Mouse (Mus musculus) limb, embryonic 14.5 days (tissue): ENCODE results near the gene Fbln1. TPM values are rescaled to one million over a fixed set of nuclear protein-coding genes. Genes with fewer than 3 reads are reported as not detected.

Experiments
- ATAC-seq: fragments of 200-750 bp; cut with Nextera tagmentation; 2 replicates; pipeline ENCODE4 v1.8.0; 2017; ENCODE audit warnings: low read depth, moderate number of reproducible peaks, moderate TSS enrichment; ENCODE audit not compliant: low FRiP score
- DNase-seq: peaks from one replicate; pipeline ENCODE4 v3.0.0-alpha.2; 2015; ENCODE audit warnings: low spot score
- H3K27ac ChIP-seq: fragments of 300-500 bp; sonication (generic); replicated peaks from 2 replicates; pipeline ENCODE4 v1.5.1; 2014; ENCODE audit warnings: low read depth, mild to moderate bottlenecking, low read length, moderate library complexity, mixed read lengths
- H3K27me3 ChIP-seq: fragments of 300-500 bp; sonication (generic); 2 replicates; pipeline ENCODE4 v1.6.1; 2014; ENCODE audit warnings: low read length, mixed read lengths; ENCODE audit not compliant: control insufficient read depth, insufficient read depth
- H3K36me3 ChIP-seq: fragments of 300-500 bp; sonication (generic); 2 replicates; pipeline ENCODE4 v1.6.1; 2014; ENCODE audit warnings: mild to moderate bottlenecking, low read length, moderate library complexity, mixed read lengths; ENCODE audit not compliant: control insufficient read depth, insufficient read depth
- H3K4me1 ChIP-seq: fragments of 300-500 bp; sonication (generic); 2 replicates; pipeline ENCODE4 v1.6.1; 2014; ENCODE audit warnings: antibody characterized with exemption, low read length, mixed read lengths; ENCODE audit not compliant: control insufficient read depth, insufficient read depth
- H3K4me2 ChIP-seq: fragments of 300-500 bp; sonication (generic); replicated peaks from 2 replicates; pipeline ENCODE4 v1.6.1; 2014; ENCODE audit warnings: low read depth, mild to moderate bottlenecking, low read length, moderate library complexity; ENCODE audit not compliant: severe bottlenecking
- H3K4me3 ChIP-seq: fragments of 300-500 bp; sonication (generic); replicated peaks from 2 replicates; pipeline ENCODE4 v1.5.1; 2014; ENCODE audit warnings: low read length
- H3K9ac ChIP-seq: fragments of 300-500 bp; sonication (generic); 2 replicates; pipeline ENCODE4 v1.6.1; 2014; ENCODE audit warnings: mild to moderate bottlenecking, low read depth, low read length, moderate library complexity; ENCODE audit not compliant: severe bottlenecking
- H3K9me3 ChIP-seq: fragments of 300-500 bp; sonication (generic); 2 replicates; pipeline ENCODE4 v1.6.1; 2016; ENCODE audit warnings: low read length; ENCODE audit not compliant: control insufficient read depth
- POLR2A ChIP-seq: fragments of 200-500 bp; IDR thresholded peaks from 2 replicates; pipeline ENCODE4 v1.8.0; 2012; ENCODE audit warnings: inconsistent platforms, mild to moderate bottlenecking, moderate library complexity, borderline replicate concordance; ENCODE audit not compliant: insufficient read depth, insufficient read length; ENCODE audit errors: extremely low read depth
- WGBS: fragments of 180-500 bp; shearing (Covaris S2); extraction: QIAGEN DNeasy Blood & Tissue Kit; methylation state at CpG from one replicate; pipeline ENCODE4 v1.1.7; 2014; 5-methylcytosine and 5-hydroxymethylcytosine counted together
- polyA plus RNA-seq, 2 experiments: library from polyadenylated mRNA; depleted of rRNA in 1 of 2; stranded (reverse) in 1 of 2; unstranded in 1 of 2; fragments of >200 nt; fragmentation: Nextera tagmentation in 1 of 2; extraction: Ambion mirVana in 1 of 2; gene quantifications; 2 replicates each; pipeline versions ENCODE4 v1.2.1 to v1.2.3; 2012 to 2014

The Fbln1 gene
- 255 and 292 TPM in 2 replicates for polyA plus RNA-seq (2012; rRNA removed)
- polyA plus RNA-seq (2014; fragmentation: Nextera tagmentation; extraction: Ambion mirVana) = 265 and 288 TPM in 2 replicates

DNA sequence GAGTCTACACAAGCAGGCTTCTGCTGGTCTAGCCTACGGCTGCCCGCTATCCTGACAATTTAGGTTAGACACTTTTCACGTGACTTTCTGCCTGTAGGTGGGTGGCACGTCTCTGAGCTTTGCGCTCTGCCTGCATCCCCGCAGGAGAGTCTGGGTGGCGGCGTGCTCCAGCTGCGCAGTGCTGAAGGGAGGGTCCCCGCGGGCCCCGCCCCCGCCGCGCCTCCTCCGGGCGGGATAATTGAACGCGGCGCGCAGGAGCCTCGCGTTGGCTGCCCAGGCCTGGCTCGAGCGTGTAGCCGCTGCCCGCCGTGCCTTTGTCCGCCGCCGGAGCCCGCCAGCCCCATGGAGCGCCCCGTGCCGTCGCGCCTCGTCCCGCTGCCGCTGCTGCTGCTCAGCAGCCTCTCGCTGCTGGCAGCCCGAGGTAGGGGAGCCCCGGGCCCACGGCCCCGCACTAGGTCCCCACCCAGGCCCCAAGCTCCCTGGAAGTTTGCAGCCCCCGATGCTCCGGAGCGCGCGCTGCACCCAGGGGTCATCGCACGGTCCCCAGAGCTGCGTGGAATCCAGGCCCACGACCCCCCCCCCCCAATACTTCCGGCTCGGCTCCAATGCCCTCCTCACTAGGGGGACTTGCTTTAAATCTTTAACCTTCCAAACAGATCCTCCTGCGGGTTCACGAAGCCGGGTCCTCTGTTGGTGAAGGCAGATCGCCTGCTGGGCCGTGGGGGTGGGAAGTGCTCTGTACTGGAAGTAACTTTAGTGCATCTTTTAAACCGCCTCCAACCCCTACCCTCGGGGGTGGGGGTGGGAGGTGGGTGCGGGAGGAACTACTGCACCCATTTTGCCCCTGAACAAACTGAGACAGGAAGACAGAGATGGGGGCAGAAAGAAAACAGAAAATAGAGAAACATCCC, at the start of gene Fbln1:
Gene Fbln1 (plus strand): TSS at position 158 of the 911 bp plus-strand sequence.
- TF ChIP-seq POLR2A = no peak

DNA sequence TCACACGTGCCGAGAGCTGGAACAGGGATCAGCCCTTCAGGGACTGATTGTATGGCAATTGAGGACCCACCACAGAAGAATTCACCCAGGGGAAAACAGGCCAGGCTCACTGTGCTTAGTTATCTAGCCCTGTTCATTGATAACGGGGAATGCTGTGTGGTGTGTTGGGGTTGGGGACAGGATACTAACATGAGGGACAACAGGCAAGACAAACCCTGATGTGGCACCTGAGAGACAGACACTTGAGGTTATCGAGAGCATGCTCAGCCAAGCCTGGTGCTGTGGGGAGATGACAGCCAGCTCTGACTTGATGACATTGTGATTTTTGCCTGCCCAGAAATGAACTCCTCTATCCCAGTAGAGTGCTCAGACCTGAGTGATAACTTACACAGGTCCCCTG, 49.6 kb upstream of the Fbln1 start:
- 52% methylated on average over 4 of the region's 4 CpGs for WGBS
- Histone ChIP-seq H3K9ac (no peak overlapping the region), H3K27ac (no peak overlapping the region), H3K4me1 (peaks cover 12% of the 10 kb centered on the region; the same call in 1 of the 2 replicates), H3K36me3 (no peaks in the 10 kb centered on the region), H3K27me3 (no peaks in the 10 kb centered on the region), H3K4me2 (no peak overlapping the region), H3K4me3 (no peak overlapping the region), H3K9me3 (no peaks in the 10 kb centered on the region)
- DNase-seq = no peak
- TF ChIP-seq POLR2A = no peak
- ATAC-seq = no peak

More for the DNA sequence above, at the start of gene Fbln1:
- under 1% methylated on average over 47 of the region's 64 CpGs for WGBS
- ATAC-seq (peak; percentile 80), DNase-seq (peak; percentile 84)
- Histone ChIP-seq H3K4me2 (peak within 1 kb of the TSS; percentile 60), H3K9me3 (no peaks in the 10 kb centered on the region), H3K27me3 (no peaks in the 10 kb centered on the region), H3K27ac (peak within 1 kb of the TSS; percentile 85), H3K4me1 (peaks cover 28% of the 10 kb centered on the region; the same call in 1 of the 2 replicates), H3K4me3 (peak within 1 kb of the TSS; percentile 72), H3K9ac (peak within 1 kb of the TSS; percentile 88), H3K36me3 (peaks cover 8% of the 10 kb centered on the region)

DNA sequence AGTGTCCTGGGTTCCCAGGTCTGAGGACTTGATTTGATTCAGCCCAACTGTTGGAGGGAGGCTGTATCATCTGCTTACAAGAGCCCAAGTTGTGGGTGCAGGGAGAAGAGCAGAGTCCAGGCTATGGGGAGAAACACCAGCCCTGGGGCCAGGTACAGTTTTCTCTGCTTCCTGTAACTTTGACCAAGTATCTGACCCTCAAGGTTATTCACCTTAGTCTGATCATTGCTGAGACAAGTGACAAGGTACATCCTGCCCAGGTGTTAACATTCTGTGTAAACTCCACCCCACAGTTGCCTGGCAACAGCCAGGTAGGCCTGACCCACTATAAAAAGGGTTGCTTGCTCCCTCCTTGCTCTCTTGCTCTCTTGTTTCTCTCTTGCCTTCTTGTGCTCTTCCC, 44.3 kb upstream of the Fbln1 start:
- Histone ChIP-seq H3K4me1 (peaks cover 29% of the 10 kb centered on the region), H3K9ac (no peak overlapping the region), H3K9me3 (no peaks in the 10 kb centered on the region), H3K36me3 (no peaks in the 10 kb centered on the region), H3K27ac (no peak overlapping the region), H3K27me3 (no peaks in the 10 kb centered on the region), H3K4me2 (no peak overlapping the region), H3K4me3 (no peak overlapping the region)
- DNase-seq (no peak), ATAC-seq (no peak)
- no peak for TF ChIP-seq POLR2A

DNA sequence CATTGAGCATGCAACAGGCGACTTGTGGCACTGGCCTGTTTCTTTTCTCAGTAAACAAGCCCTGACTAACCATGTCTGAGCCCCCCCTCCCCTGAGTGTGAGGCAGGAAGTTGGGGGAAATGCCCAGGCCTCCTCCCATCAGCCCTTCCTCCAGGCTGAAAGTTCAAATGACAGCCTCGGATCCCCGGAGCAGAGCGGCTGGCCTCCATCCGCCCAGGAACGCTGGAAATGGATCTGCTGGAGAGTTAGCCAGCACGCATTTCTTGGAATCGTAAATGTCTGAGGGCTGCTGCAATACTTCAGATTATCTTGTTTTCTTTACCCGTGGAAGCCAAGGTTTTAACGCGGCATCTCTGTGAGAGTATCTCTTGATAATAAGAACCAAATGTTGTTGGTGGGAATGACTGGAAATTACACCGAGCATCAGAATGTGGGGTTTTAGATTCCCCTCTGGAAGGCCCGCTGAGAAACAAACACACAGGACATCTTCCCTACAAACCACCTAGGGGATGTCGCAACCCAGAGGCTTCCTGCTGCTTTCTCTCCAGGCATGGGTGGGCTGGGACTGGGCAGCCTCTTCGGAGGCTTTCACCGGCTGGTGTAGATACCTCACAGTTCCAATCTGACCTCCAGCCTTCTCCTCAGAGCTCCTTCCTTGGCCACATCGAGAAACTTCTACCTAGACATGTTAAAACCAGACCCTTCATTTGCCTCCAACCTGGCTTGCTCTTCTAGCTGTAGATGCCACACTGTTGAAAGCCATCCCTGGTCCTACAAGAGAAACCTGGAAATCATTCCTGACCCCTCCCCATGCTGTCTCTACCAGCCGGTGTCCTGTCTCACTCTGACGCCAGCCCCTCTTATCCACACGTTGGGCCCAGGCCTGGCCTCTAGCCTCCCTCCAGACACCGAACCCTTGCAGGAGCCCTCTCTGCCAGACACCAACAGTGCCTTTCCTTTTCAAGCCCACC, 42.8 kb upstream of the Fbln1 start:
- peaks cover 38% of the 10 kb centered on the region for H3K4me1 ChIP-seq
- no peaks in the 10 kb centered on the region for H3K9me3 ChIP-seq
- no peak overlapping the region for H3K4me3 ChIP-seq
- no peak overlapping the region for H3K9ac ChIP-seq
- H3K4me2 ChIP-seq = no peak overlapping the region
- no peaks in the 10 kb centered on the region for H3K36me3 ChIP-seq
- TF ChIP-seq POLR2A = no peak
- peak; percentile 17; the same call in 1 of the 2 replicates for ATAC-seq
- peak; percentile 45 for DNase-seq
- WGBS = 33% methylated on average over 21 of the region's 21 CpGs
- H3K27ac ChIP-seq = no peak overlapping the region; the same call in 1 of the 2 replicates
- H3K27me3 ChIP-seq = no peaks in the 10 kb centered on the region
